Mouse (Mus musculus): ENCODE results near the gene Ero1l. TPM values are rescaled to one million over a fixed set of nuclear protein-coding genes. Genes with fewer than 3 reads are reported as not detected.

Gene Ero1l
- total RNA-seq, 1 experiment from 2014 or later = 33.7 TPM

DNA sequence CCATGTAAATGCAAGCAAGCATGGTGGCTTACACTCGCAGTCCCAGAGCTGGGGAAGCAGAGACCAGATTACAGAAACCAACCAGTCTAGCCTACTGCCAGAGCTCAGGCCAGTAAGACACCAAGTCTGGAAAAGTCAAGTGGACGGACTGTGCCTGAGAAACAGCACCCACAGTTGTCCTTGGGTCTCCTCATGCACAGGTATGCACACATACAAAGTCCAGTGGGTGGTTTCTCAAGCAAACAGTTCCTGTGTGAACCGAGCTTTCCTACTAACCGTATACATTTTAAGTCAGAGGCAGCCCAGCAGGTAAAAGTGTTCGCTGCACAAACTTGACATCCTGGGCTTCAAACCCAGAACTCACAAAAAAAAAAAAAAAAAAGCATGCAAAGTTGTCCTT is 12.7 kb downstream of the Ero1l start:
- no peak for DNase-seq

DNA sequence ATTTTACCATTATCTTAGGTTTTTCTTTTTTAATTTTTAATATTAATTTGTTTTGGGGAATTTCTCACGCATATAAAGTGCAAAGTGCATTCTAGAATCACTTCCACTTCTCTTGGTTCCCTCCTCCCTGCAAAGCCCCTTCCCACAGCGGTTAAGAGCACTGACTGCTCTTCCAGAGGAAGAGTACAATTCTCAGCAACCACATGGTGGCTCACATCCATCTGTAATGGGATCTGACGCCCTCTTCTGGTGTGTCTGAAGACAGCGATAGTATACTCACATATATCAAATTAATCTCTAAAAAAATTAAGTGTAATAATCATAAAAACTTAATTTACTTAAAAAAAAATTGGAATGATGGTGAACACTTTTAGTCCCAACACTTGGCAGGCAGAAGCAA is 14.2 kb downstream of the Ero1l start:
- no peak for DNase-seq

DNA sequence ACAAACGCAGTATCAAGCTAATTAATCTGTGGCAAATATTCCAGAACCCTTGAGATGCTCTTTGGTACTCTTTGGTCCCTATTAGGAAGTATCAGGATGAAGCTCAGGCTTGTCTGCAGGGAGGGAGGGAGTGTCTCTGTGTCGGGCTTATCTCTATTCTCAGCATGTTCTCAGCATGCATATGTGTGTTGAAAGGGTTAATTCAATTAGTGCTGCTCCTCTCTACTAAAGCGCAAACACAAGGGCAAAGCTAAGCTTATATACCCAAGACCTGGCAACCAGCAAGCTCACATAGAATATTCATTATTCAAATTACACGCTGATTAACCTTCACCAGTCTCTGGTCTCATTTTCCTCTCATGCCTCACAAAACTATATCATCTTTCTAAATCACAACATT is 14.6 kb downstream of the Ero1l start:
- no peak for DNase-seq

DNA sequence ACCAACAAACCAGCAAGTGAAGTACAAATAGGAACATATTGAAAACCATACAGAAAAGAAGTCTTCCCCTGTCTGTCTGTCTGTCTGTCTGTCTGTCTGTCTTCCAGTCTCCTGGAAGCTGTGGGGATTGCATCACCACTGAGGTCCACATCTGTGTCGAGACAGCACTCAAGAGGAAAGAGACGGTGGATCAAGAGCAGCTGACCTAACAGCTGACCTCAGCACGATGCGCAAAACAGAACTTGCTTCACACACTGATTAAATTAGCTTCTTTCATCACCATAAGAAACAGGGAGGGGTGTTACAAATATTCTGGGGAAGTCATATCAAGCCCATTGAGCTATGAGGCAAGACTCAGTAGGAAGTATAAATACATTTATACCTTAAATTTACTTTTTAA is 27.0 kb downstream of the Ero1l start:
- DNase-seq = no peak

- no peak for DNase-seq
Observed at GRCm38 (mm10) chr14:45282066-45282465, 36.5 kb downstream of the Ero1l start.

DNA sequence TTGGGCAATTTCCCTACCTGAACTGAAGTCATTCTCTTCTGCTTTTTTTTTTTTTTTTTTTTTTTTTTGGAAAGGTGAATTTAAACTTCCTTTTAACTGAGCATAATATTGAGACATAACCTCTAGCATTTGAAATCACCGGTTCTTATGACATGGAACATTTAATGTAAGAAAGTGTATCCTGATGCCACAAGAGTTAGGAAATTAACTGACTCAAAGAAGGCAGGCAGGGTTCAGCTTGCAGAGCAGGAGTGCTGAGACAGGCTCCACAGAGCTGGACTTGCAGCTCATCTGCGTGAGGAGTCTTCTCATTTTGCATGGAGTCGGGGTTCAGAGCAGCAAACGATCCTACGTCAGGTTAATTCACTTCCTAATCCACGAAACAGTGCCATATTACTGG is 42.8 kb downstream of the Ero1l start:
- no peak for DNase-seq

DNA sequence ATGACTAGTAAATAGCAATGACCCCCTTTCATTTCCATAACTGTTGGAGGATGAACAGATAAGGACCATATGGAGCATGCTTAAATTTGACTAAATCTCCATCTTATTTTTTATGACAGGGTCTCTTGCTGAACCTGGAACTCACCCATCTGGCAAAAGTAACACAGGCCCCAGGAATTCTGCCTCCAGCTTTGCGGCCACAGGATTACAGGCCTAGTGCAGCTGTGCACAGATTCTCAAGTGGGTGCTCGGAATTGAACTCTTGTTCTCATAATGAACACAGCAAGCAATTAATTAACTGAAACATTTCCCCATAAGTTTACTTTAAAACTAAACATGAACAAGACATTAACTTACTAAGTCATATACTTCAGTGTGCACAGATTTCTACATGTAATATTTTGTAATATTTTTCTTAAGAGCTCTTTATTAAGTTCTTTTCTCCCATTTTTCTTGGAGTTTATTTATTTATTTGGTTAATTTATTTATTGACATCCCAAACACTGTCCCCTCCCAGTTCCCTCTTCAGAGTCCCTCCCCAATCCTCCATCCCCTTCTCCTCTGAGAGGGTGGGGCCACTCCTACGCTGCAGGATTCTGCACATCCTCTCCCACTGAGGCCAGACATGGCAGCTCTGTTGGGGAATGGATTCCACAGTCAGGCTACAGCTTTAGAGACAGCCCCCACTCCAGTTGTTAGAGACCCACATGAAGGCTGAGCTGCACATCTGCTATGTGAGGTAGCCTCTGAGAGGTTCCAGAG is 54.6 kb downstream of the Ero1l start:
- DNase-seq = no peak

GRCm38 (mm10) chr14:45251548-45252076 is 67.0 kb downstream of the Ero1l start:
- DNase-seq = no peak

GRCm38 (mm10) chr14:45241613-45242012 is 77.0 kb downstream of the Ero1l start:
- DNase-seq = peak; percentile 8

GRCm38 (mm10) chr14:45239042-45239441 is 79.5 kb downstream of the Ero1l start:
- DNase-seq = no peak

Other genes with a start within 250 kb of the Ero1l start
- gene Gpr137c, start 99.1 kb downstream of the Ero1l start, total RNA-seq (2021) = 0.89 and 3.0 TPM in 2 replicates
- gene Txndc16, start 98.4 kb downstream of the Ero1l start, total RNA-seq (2021) = 17.7 and 20.1 TPM in 2 replicates
- gene Psmc6, start 11.0 kb upstream of the Ero1l start, total RNA-seq (2021) = 114 and 121 TPM in 2 replicates
- gene Styx, start 32.3 kb upstream of the Ero1l start, total RNA-seq (2021) = 28.5 and 32.3 TPM in 2 replicates
- gene Gnpnat1, start 86.1 kb upstream of the Ero1l start, total RNA-seq (2021) = 36.1 and 36.8 TPM in 2 replicates
- gene Fermt2, start 211.3 kb upstream of the Ero1l start, total RNA-seq (2021) = 140 and 148 TPM in 2 replicates

All from adrenal gland, postnatal 14 days (tissue).